Mouse (Mus musculus): ENCODE measurements around the gene Herc4.

Gene Herc4

GRCm38 (mm10) chr10:63247457-63247856 is 3.8 kb downstream of the Herc4 start:
- in situ Hi-C loops (cut with MboI; ENCODE audit: low sequenced_read_pairs): no loop called here

- in situ Hi-C loops (cut with MboI; ENCODE audit: low sequenced_read_pairs): no loop called here
Measured at GRCm38 (mm10) chr10:63248421-63248820, 4.8 kb downstream of the Herc4 start.

GRCm38 (mm10) chr10:63258696-63259095 is 15.1 kb downstream of the Herc4 start:
- in situ Hi-C loops (cut with MboI; ENCODE audit: low sequenced_read_pairs): no loop called here

GRCm38 (mm10) chr10:63259340-63259739 is 15.7 kb downstream of the Herc4 start:
- in situ Hi-C loops (cut with MboI; ENCODE audit: low sequenced_read_pairs): no loop called here

GRCm38 (mm10) chr10:63267941-63268340 is 24.3 kb downstream of the Herc4 start:
- in situ Hi-C loops (cut with MboI; ENCODE audit: low sequenced_read_pairs): no loop called here

GRCm38 (mm10) chr10:63272401-63272800 is 28.8 kb downstream of the Herc4 start:
- in situ Hi-C loops (cut with MboI; ENCODE audit: low sequenced_read_pairs): no loop called here

GRCm38 (mm10) chr10:63272868-63273267 is 29.3 kb downstream of the Herc4 start:
- in situ Hi-C loops (cut with MboI; ENCODE audit: low sequenced_read_pairs): no loop called here

GRCm38 (mm10) chr10:63277010-63277409 is 33.4 kb downstream of the Herc4 start:
- in situ Hi-C loops (cut with MboI; ENCODE audit: low sequenced_read_pairs): no loop called here

- in situ Hi-C loops (cut with MboI; ENCODE audit: low sequenced_read_pairs): no loop called here
Measured at GRCm38 (mm10) chr10:63279851-63280250, 36.2 kb downstream of the Herc4 start.

- in situ Hi-C loops (cut with MboI; ENCODE audit: low sequenced_read_pairs): no loop called here
Measured at GRCm38 (mm10) chr10:63282417-63282816, 38.8 kb downstream of the Herc4 start.

- in situ Hi-C loops (cut with MboI; ENCODE audit: low sequenced_read_pairs): no loop called here
Measured at GRCm38 (mm10) chr10:63282846-63283245, 39.2 kb downstream of the Herc4 start.

GRCm38 (mm10) chr10:63302356-63302755 is 58.7 kb downstream of the Herc4 start:
- in situ Hi-C loops (cut with MboI; ENCODE audit: low sequenced_read_pairs): no loop called here

- in situ Hi-C loops (cut with MboI; ENCODE audit: low sequenced_read_pairs): no loop called here
Measured at GRCm38 (mm10) chr10:63308582-63309366, 65.2 kb downstream of the Herc4 start.

GRCm38 (mm10) chr10:63313726-63314125 is 70.1 kb downstream of the Herc4 start:
- in situ Hi-C loops (cut with MboI; ENCODE audit: low sequenced_read_pairs): loop anchor here (10.0 kb wide), 1 partner anchor 61 kb away; no protein-coding TSS in a partner anchor

GRCm38 (mm10) chr10:63327091-63327490 is 83.5 kb downstream of the Herc4 start:
- in situ Hi-C loops (cut with MboI; ENCODE audit: low sequenced_read_pairs): no loop called here

- in situ Hi-C loops (cut with MboI; ENCODE audit: low sequenced_read_pairs): no loop called here
Measured at GRCm38 (mm10) chr10:63336901-63337300, 93.3 kb downstream of the Herc4 start.

GRCm38 (mm10) chr10:63337326-63337725 is 93.7 kb downstream of the Herc4 start:
- in situ Hi-C loops (cut with MboI; ENCODE audit: low sequenced_read_pairs): no loop called here

- in situ Hi-C loops (cut with MboI; ENCODE audit: low sequenced_read_pairs): no loop called here
Measured at GRCm38 (mm10) chr10:63337951-63338836, 94.6 kb downstream of the Herc4 start.

GRCm38 (mm10) chr10:63338914-63339643 is 95.5 kb downstream of the Herc4 start:
- in situ Hi-C loops (cut with MboI; ENCODE audit: low sequenced_read_pairs): no loop called here

- in situ Hi-C loops (cut with MboI; ENCODE audit: low sequenced_read_pairs): no loop called here
Measured at GRCm38 (mm10) chr10:63341351-63341750, 97.7 kb downstream of the Herc4 start.

- in situ Hi-C loops (cut with MboI; ENCODE audit: low sequenced_read_pairs): no loop called here
Measured at GRCm38 (mm10) chr10:63344751-63345150, 101.1 kb downstream of the Herc4 start.

Data from CH12F3 (cell line).